8 mouse cellular contexts compared by ENCODE assay signal in genomic region chr4:117039925-117040687, GRCm38 (mm10). TPM values are rescaled to one million over a fixed set of nuclear protein-coding genes. Genes with fewer than 3 reads are reported as not detected.
DNase-seq lines count a peak whose midpoint lies in the region; ATAC-seq lines count a peak whose summit lies in the region.

No protein-coding gene starts in this region.

- peaks cover 8% of the 10 kb centered on the region; the same call in 1 of the 2 replicates for H3K4me1 ChIP-seq in heart, embryonic 12.5 days (replicated peaks)
- 0 out of 2 replicates have a peak, but pooled peaks cover 5% of the 10 kb centered on the region for H3K4me1 ChIP-seq in kidney, embryonic 14.5 days (ENCODE audit: control insufficient read depth, insufficient read depth, low read length)
- peaks cover 28% of the 10 kb centered on the region for H3K4me1 ChIP-seq in limb, embryonic 12.5 days (replicated peaks)

- no peak overlapping the region for H3K4me3 ChIP-seq in heart, embryonic 12.5 days
- no peak overlapping the region; the same call in 1 of the 2 replicates for H3K4me3 ChIP-seq in kidney, embryonic 14.5 days (ENCODE audit: low read length)
- no peak overlapping the region for H3K4me3 ChIP-seq in limb, embryonic 12.5 days (replicated peaks)

- DNase-seq in adrenal gland, adult (ENCODE audit: inconsistent age in 2 of 2, low spot score in 1 of 2): peak; percentile 42 to 76
- no peak for DNase-seq in adrenal gland, postnatal 4 days (ENCODE audit: low spot score in 2 of 2)
- peak; percentile 49 for DNase-seq in embryo, embryonic 11 days
- peak; percentile 44 for DNase-seq in ovary, postnatal 14 days (ENCODE audit: low spot score)
- no peak for DNase-seq in spleen, postnatal 4 days (ENCODE audit: low spot score in 2 of 2)

- peak overlapping the region; percentile 51; the same call in 1 of the 2 replicates for H3K27ac ChIP-seq in heart, embryonic 12.5 days (ENCODE audit: poor library complexity, severe bottlenecking)
- peak overlapping the region; percentile 12; the same call in 1 of the 2 replicates for H3K27ac ChIP-seq in kidney, embryonic 14.5 days (ENCODE audit: low read depth, low read length)
- peak overlapping the region; percentile 78 for H3K27ac ChIP-seq in limb, embryonic 12.5 days

- peaks cover 5% of the 10 kb centered on the region for H3K36me3 ChIP-seq in heart, embryonic 12.5 days
- H3K36me3 ChIP-seq in kidney, embryonic 14.5 days (ENCODE audit: control insufficient read depth, insufficient read depth, low read length): peaks cover 3% of the 10 kb centered on the region; the same call in 1 of the 2 replicates
- peaks cover 20% of the 10 kb centered on the region for H3K36me3 ChIP-seq in limb, embryonic 12.5 days

- 68% methylated on average over 9 of the region's 9 CpGs for WGBS in heart, embryonic 12.5 days
- 41% methylated on average over 9 of the region's 9 CpGs for WGBS in kidney, embryonic 14.5 days
- 18% methylated on average over 9 of the region's 9 CpGs for WGBS in limb, embryonic 12.5 days

- no peaks in the 10 kb centered on the region for H3K27me3 ChIP-seq in heart, embryonic 12.5 days (replicated peaks)
- no peaks in the 10 kb centered on the region for H3K27me3 ChIP-seq in kidney, embryonic 14.5 days (ENCODE audit: control insufficient read depth, insufficient read depth, low read length)
- H3K27me3 ChIP-seq in limb, embryonic 12.5 days: no peaks in the 10 kb centered on the region

- H3K9me3 ChIP-seq in heart, embryonic 12.5 days (replicated peaks): no peaks in the 10 kb centered on the region
- no peaks in the 10 kb centered on the region for H3K9me3 ChIP-seq in kidney, embryonic 14.5 days (ENCODE audit: control insufficient read depth, low read length)
- no peaks in the 10 kb centered on the region for H3K9me3 ChIP-seq in limb, embryonic 12.5 days

- no peak for ATAC-seq in heart, embryonic 12.5 days (ENCODE audit: insufficient number of reproducible peaks, low FRiP score)
- no peak for ATAC-seq in kidney, embryonic 14.5 days (ENCODE audit: low FRiP score, low TSS enrichment)
- ATAC-seq in limb, embryonic 12.5 days (ENCODE audit: insufficient number of reproducible peaks, insufficient read depth, low FRiP score, low TSS enrichment, low read depth): no peak; the same call in 1 of the 2 replicates

- no peak overlapping the region for H3K4me2 ChIP-seq in heart, embryonic 12.5 days
- H3K4me2 ChIP-seq in kidney, embryonic 14.5 days (replicated peaks; ENCODE audit: low read depth, low read length): 0 out of 2 replicates have a peak overlapping the region, but pooled peaks have one; percentile 4
- H3K4me2 ChIP-seq in limb, embryonic 12.5 days: peak overlapping the region; percentile 3; the same call in 1 of the 2 replicates

- no peak overlapping the region for H3K9ac ChIP-seq in heart, embryonic 12.5 days
- no peak overlapping the region; the same call in 1 of the 2 replicates for H3K9ac ChIP-seq in kidney, embryonic 14.5 days (ENCODE audit: low read depth, low read length)
- H3K9ac ChIP-seq in limb, embryonic 12.5 days (replicated peaks): no peak overlapping the region

RNA-seq across cellular contexts. Expression of gene Eif2b3, which starts 20.9 kb away (rescaled TPM):
- total RNA-seq in adrenal gland, postnatal 4 days (2021): 10 to 100 TPM; 32.9 to 34.1 TPM
- polyA plus RNA-seq in heart, embryonic 12.5 days (2016; fragmentation: Nextera tagmentation; extraction: Ambion mirVana): 25.2 and 29.2 TPM in 2 replicates
- 52.9 and 53.2 TPM in 2 replicates for polyA plus RNA-seq in kidney, embryonic 14.5 days (2014; fragmentation: Nextera tagmentation; extraction: Ambion mirVana)
- polyA plus RNA-seq in limb, embryonic 12.5 days (2016; fragmentation: Nextera tagmentation; extraction: Ambion mirVana): 53.0 and 54.0 TPM in 2 replicates

RNA-seq across cellular contexts. Expression of gene Hectd3, which starts 45.0 kb away (rescaled TPM):
- total RNA-seq in adrenal gland, postnatal 4 days (2021): 10 to 100 TPM; 27.0 to 32.6 TPM
- 6.8 and 8.0 TPM in 2 replicates for polyA plus RNA-seq in heart, embryonic 12.5 days (2016; fragmentation: Nextera tagmentation; extraction: Ambion mirVana)
- polyA plus RNA-seq in kidney, embryonic 14.5 days (2014; fragmentation: Nextera tagmentation; extraction: Ambion mirVana): 4.5 and 7.6 TPM in 2 replicates
- polyA plus RNA-seq in limb, embryonic 12.5 days (2016; fragmentation: Nextera tagmentation; extraction: Ambion mirVana): 10.7 and 10.8 TPM in 2 replicates

RNA-seq across cellular contexts. Expression of gene Urod, which starts 45.9 kb away (rescaled TPM):
- total RNA-seq in adrenal gland, postnatal 4 days (2021): 100 to 1,000 TPM; 136 to 141 TPM
- polyA plus RNA-seq in heart, embryonic 12.5 days (2016; fragmentation: Nextera tagmentation; extraction: Ambion mirVana): 90.9 and 92.2 TPM in 2 replicates
- 83.9 and 101 TPM in 2 replicates for polyA plus RNA-seq in kidney, embryonic 14.5 days (2014; fragmentation: Nextera tagmentation; extraction: Ambion mirVana)
- polyA plus RNA-seq in limb, embryonic 12.5 days (2016; fragmentation: Nextera tagmentation; extraction: Ambion mirVana): 110 and 111 TPM in 2 replicates

RNA-seq across cellular contexts. Expression of gene Ptch2, which starts 55.8 kb away (rescaled TPM):
- total RNA-seq in adrenal gland, postnatal 4 days (2021): 10 to 100 TPM; 13.3 to 14.2 TPM
- 2.6 and 2.7 TPM in 2 replicates for polyA plus RNA-seq in heart, embryonic 12.5 days (2016; fragmentation: Nextera tagmentation; extraction: Ambion mirVana)
- polyA plus RNA-seq in kidney, embryonic 14.5 days (2014; fragmentation: Nextera tagmentation; extraction: Ambion mirVana): 6.0 and 7.6 TPM in 2 replicates
- polyA plus RNA-seq in limb, embryonic 12.5 days (2016; fragmentation: Nextera tagmentation; extraction: Ambion mirVana): 5.4 and 6.4 TPM in 2 replicates

Comparison
In these comparisons a context has a peak if more than half of its experiments do, and no peak if none do; other contexts are left out.
1. DNase-seq: peak in adrenal gland, adult (2 of 2), embryo, embryonic 11 days (single experiment) and ovary, postnatal 14 days (single experiment); none in adrenal gland, postnatal 4 days (0 of 2) and spleen, postnatal 4 days (0 of 2).
2. H3K27ac ChIP-seq: peak in every context shown above with its lines; median percentile 78 in limb, embryonic 12.5 days; 51 in heart, embryonic 12.5 days; 12 in kidney, embryonic 14.5 days.